Mouse (Mus musculus) v-Abl transformed pro-B cells (cell line): ENCODE measurements around the gene Ccdc183.

Source experiments
- in situ Hi-C, 2 experiments: fragments of 400-800 bp; cut with MboI; formaldehyde crosslinking; loops; one replicate each; pipeline ENCODE4 v1.15.1; 2025; ENCODE audit not compliant: unreplicated experiment in 2 of 2

The Ccdc183 gene

GRCm38 (mm10) chr2:25608671-25609070 is 8.8 kb downstream of the Ccdc183 start:
- in situ Hi-C loops = no loop called here

- in situ Hi-C loops = no loop called here
Measured at GRCm38 (mm10) chr2:25607761-25608622, 9.5 kb downstream of the Ccdc183 start, which contains the start of gene Rabl6. TSS of gene Rabl6 (minus strand) at chr2:25608521.

- in situ Hi-C loops = no loop called here
Measured at GRCm38 (mm10) chr2:25602526-25602925, 15.0 kb downstream of the Ccdc183 start.

- in situ Hi-C loops = no loop called here
Measured at GRCm38 (mm10) chr2:25600037-25600436, 17.4 kb downstream of the Ccdc183 start.

GRCm38 (mm10) chr2:25598749-25599148 is 18.7 kb downstream of the Ccdc183 start:
- in situ Hi-C loops = no loop called here

- in situ Hi-C loops = no loop called here
Measured at GRCm38 (mm10) chr2:25596765-25597510, 20.5 kb downstream of the Ccdc183 start.

- in situ Hi-C loops = no loop called here
Measured at GRCm38 (mm10) chr2:25591863-25592262, 25.6 kb downstream of the Ccdc183 start.

- in situ Hi-C loops = no loop called here
Measured at GRCm38 (mm10) chr2:25588227-25588907, 29.1 kb downstream of the Ccdc183 start.

- in situ Hi-C loops = no loop called here
Measured at GRCm38 (mm10) chr2:25587290-25587689, 30.2 kb downstream of the Ccdc183 start.

- in situ Hi-C loops = no loop called here
Measured at GRCm38 (mm10) chr2:25585601-25586000, 31.9 kb downstream of the Ccdc183 start.

- in situ Hi-C loops = no loop called here
Measured at GRCm38 (mm10) chr2:25584856-25585255, 32.6 kb downstream of the Ccdc183 start.

GRCm38 (mm10) chr2:25584152-25584551 is 33.3 kb downstream of the Ccdc183 start:
- in situ Hi-C loops = no loop called here

- in situ Hi-C loops = no loop called here
Measured at GRCm38 (mm10) chr2:25583571-25583970, 33.9 kb downstream of the Ccdc183 start.

GRCm38 (mm10) chr2:25583120-25583481 is 34.4 kb downstream of the Ccdc183 start:
- in situ Hi-C loops = no loop called here

GRCm38 (mm10) chr2:25582466-25583119 is 34.9 kb downstream of the Ccdc183 start:
- in situ Hi-C loops = no loop called here

GRCm38 (mm10) chr2:25581901-25582301 is 35.6 kb downstream of the Ccdc183 start:
- in situ Hi-C loops = no loop called here

- in situ Hi-C loops = no loop called here
Measured at GRCm38 (mm10) chr2:25581294-25581864, 36.1 kb downstream of the Ccdc183 start, which contains the start of gene Ajm1. TSS of gene Ajm1 (minus strand) at chr2:25581757.

- in situ Hi-C loops = no loop called here
Measured at GRCm38 (mm10) chr2:25580621-25581101, 36.8 kb downstream of the Ccdc183 start.

GRCm38 (mm10) chr2:25579737-25580460 is 37.6 kb downstream of the Ccdc183 start:
- in situ Hi-C loops = no loop called here
